Mouse (Mus musculus) kidney, adult 2 months (tissue): Measurements from ENCODE around the gene Ankrd11.

Source experiments
- CTCF ChIP-seq: fragments of 200-500 bp; conservative IDR thresholded peaks from 2 replicates; pipeline ENCODE4 v1.5.1; 2011; ENCODE audit warnings: low read depth, mild to moderate bottlenecking, control low read depth, low read length, moderate library complexity, mixed read lengths; ENCODE audit not compliant: insufficient read depth, insufficient read length
- POLR2A ChIP-seq: fragments of 200-500 bp; IDR thresholded peaks from one replicate; pipeline ENCODE4 v1.6.1; 2011; ENCODE audit warnings: low read depth, low read length, control low read depth

DNA sequence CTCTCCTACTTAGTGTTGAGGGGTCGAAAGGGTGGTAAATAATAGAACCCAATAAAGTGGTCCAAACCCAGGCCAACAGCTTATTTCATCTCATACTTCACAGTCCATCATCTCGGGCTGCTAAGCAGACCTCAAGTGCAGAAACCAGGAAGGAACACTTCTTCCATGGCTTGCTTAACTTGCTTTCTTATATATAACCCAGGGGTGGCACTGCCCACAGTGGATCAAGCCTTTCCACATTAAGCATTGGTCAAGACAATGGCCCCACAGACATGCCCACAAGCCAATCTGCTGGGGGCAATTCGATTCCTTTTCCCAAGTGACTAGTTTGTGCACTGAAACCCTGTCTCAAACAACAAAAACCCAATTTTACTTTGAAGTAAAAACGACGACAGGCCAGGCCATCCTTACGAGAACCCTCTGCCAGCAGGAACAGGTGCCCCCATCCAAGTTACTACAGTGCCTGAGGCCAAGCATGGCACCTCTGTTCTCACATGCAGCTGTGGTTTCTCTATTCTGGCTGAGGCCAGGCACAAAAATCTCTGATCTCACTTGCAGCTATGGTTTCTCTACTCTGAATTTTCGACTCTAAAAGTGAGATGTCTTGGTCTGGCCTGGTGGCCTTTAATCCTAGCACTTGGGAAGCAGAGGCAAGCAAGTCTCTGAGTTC, 123.5 kb downstream of the Ankrd11 start:
- TF ChIP-seq POLR2A, result no peak
- no peak for TF ChIP-seq CTCF
